Mouse (Mus musculus): ENCODE results near the gene Slc16a4.

GRCm38 (mm10) chr3:107261851-107262165, 29.2 kb upstream of the Slc16a4 start:
- TF ChIP-seq CTCF (IDR thresholded peaks at IDR 0.05; ENCODE audit: borderline replicate concordance, control insufficient read depth, extremely low read depth, insufficient read depth, low read length, poor library complexity), result no peak
- TF ChIP-seq POLR2A (IDR thresholded peaks at IDR 0.05; ENCODE audit: control insufficient read depth, extremely low read depth, insufficient read depth, low read length, poor library complexity), result no peak
